Mouse (Mus musculus) hindbrain, embryonic 16.5 days (tissue): ENCODE data around the gene Dido1. TPM values are rescaled to one million over a fixed set of nuclear protein-coding genes. Genes with fewer than 3 reads are reported as not detected.

Experiments used
- ATAC-seq: fragments of 200-750 bp; cut with Nextera tagmentation; 2 replicates; pipeline ENCODE4 v1.8.0; 2017; ENCODE audit warnings: moderate TSS enrichment, moderate library complexity
- H3K27ac ChIP-seq: fragments of 300-500 bp; sonication (generic); 2 replicates; pipeline ENCODE4 v1.5.1; 2014; ENCODE audit warnings: low read depth, mild to moderate bottlenecking, control low read depth, low read length, moderate library complexity
- H3K27me3 ChIP-seq: fragments of 300-500 bp; sonication (generic); replicated peaks from 2 replicates; pipeline ENCODE4 v1.6.1; 2014; ENCODE audit warnings: low read length; ENCODE audit not compliant: control insufficient read depth, insufficient read depth
- H3K36me3 ChIP-seq: fragments of 300-500 bp; sonication (generic); 2 replicates; pipeline ENCODE4 v1.6.1; 2014; ENCODE audit warnings: mild to moderate bottlenecking, low read length, moderate library complexity, mixed read lengths; ENCODE audit not compliant: control insufficient read depth, insufficient read depth
- H3K4me1 ChIP-seq: fragments of 300-500 bp; sonication (generic); 2 replicates; pipeline ENCODE4 v1.6.1; 2014; ENCODE audit warnings: low read depth, low read length; ENCODE audit not compliant: control insufficient read depth, insufficient read depth
- H3K4me2 ChIP-seq: fragments of 300-500 bp; sonication (generic); 2 replicates; pipeline ENCODE4 v1.6.1; 2014; ENCODE audit warnings: mild to moderate bottlenecking, low read length, control low read depth, moderate library complexity
- H3K4me3 ChIP-seq: fragments of 300-500 bp; sonication (generic); 2 replicates; pipeline ENCODE4 v1.5.1; 2014; ENCODE audit warnings: mild to moderate bottlenecking, low read length, control low read depth, moderate library complexity
- H3K9ac ChIP-seq: fragments of 300-500 bp; sonication (generic); 2 replicates; pipeline ENCODE4 v1.6.1; 2014; ENCODE audit warnings: low read depth, mild to moderate bottlenecking, control low read depth, low read length, moderate library complexity
- H3K9me3 ChIP-seq: fragments of 300-500 bp; sonication (generic); 2 replicates; pipeline ENCODE4 v1.6.1; 2014; ENCODE audit warnings: mild to moderate bottlenecking, low read length, moderate library complexity; ENCODE audit not compliant: control insufficient read depth
- WGBS: fragments of 180-500 bp; shearing (Covaris S2); extraction: QIAGEN DNeasy Blood & Tissue Kit; methylation state at CpG from one replicate; pipeline ENCODE4 v1.1.7; 2014; 5-methylcytosine and 5-hydroxymethylcytosine counted together
- polyA plus RNA-seq: library from polyadenylated mRNA; unstranded; fragments of >200 nt; fragmentation: Nextera tagmentation; extraction: Ambion mirVana; gene quantifications from 2 replicates; pipeline ENCODE4 v1.2.1, GENCODE M21; 2015

The Dido1 gene
- 20.7 and 21.7 TPM in 2 replicates for polyA plus RNA-seq

DNA sequence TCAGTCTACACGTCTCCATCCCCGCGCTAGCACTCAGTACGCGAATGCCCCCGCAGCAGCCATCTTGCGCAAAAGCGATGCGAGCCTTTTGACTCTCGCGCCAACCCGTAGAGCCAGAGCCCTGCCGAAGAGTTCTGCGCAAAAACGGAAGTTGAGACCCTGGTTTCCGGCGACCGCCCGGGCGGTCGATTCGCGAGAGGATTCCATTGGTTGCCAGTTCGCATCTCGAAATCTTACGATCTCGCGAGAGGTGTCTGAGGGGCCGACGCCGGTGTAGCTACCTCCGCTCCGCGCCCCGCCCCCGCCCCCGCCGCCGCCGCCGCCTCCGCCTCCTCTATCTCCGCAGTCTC lies at the start of gene Dido1, which contains the start of gene Gid8:
Dido1 (minus strand) TSS at position 77 of the 350 bp plus-strand sequence.
Gid8 (plus strand) TSS at position 195 of the 350 bp plus-strand sequence.
- peaks cover 18% of the 10 kb centered on the region for H3K4me1 ChIP-seq
- peak within 1 kb of the TSS; percentile 100 for H3K4me3 ChIP-seq
- peak; percentile 98 for ATAC-seq
- H3K27ac ChIP-seq: peak within 1 kb of the TSS; percentile 92
- peak within 1 kb of the TSS; percentile 92 for H3K4me2 ChIP-seq
- no peaks in the 10 kb centered on the region for H3K9me3 ChIP-seq
- H3K36me3 ChIP-seq: peaks cover 9% of the 10 kb centered on the region
- H3K27me3 ChIP-seq: no peaks in the 10 kb centered on the region
- peak within 1 kb of the TSS; percentile 100 for H3K9ac ChIP-seq
- WGBS: under 1% methylated on average over 28 of the region's 43 CpGs

DNA sequence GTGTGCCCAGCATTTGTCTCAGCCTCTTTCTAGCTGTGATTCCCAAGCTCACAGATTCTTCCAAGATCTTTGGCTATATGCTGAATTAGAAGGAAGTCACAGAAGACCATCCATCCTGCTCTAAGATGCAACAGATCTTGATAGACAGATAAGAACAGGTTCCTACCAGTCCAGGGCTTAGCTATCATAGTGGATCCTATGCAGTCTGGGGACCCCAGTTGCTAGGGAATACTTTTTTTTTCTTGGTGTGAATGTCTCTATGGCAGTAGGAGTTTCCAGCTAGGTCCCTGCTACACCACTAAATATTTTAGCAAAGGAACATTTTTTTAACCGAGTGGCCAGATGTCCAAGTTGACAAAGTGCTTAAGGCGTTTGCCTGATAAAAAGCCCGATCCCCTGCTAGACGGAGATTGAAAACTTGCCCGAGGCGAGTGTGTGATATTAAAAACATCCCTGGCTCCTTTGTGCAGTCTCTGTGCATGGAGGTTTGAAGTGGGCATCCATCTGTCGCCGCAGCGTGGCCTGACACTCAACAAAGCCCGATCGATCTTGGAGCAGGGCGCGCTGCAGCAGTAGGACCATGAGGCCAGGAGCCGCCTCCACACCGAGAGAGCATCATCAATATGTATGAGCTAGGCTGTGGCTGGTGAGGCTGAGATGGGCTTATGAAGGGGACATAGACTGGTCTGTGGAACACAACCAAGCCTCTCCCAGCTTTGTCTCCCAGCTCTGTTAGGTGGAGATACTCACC lies 48.9 kb upstream of the Dido1 start:
- Histone ChIP-seq H3K9ac (no peak overlapping the region), H3K4me3 (no peak overlapping the region), H3K27ac (0 out of 2 replicates have a peak overlapping the region, but pooled peaks have one; percentile 32), H3K4me2 (no peak overlapping the region), H3K4me1 (peaks cover 6% of the 10 kb centered on the region; the same call in 1 of the 2 replicates), H3K9me3 (no peaks in the 10 kb centered on the region), H3K36me3 (no peaks in the 10 kb centered on the region), H3K27me3 (no peaks in the 10 kb centered on the region; the same call in 1 of the 2 replicates)
- peak; percentile 68; the same call in 1 of the 2 replicates for ATAC-seq
- WGBS: 20% methylated on average over 15 of the region's 15 CpGs

- no peak overlapping the region for H3K9ac ChIP-seq
- H3K4me1 ChIP-seq: peaks cover 6% of the 10 kb centered on the region; the same call in 1 of the 2 replicates
- H3K9me3 ChIP-seq: no peaks in the 10 kb centered on the region
- H3K4me3 ChIP-seq: no peak overlapping the region
- no peaks in the 10 kb centered on the region for H3K36me3 ChIP-seq
- WGBS: 10% methylated on average over 2 of the region's 2 CpGs
- H3K27me3 ChIP-seq: no peaks in the 10 kb centered on the region; the same call in 1 of the 2 replicates
- no peak overlapping the region for H3K4me2 ChIP-seq
- H3K27ac ChIP-seq: no peak overlapping the region
- no peak for ATAC-seq
Measured at GRCm38 (mm10) chr2:180756786-180757185, 47.0 kb upstream of the Dido1 start.

GRCm38 (mm10) chr2:180755896-180756295 lies 46.1 kb upstream of the Dido1 start:
- Histone ChIP-seq H3K27ac (no peak overlapping the region), H3K4me3 (no peak overlapping the region), H3K4me1 (peaks cover 6% of the 10 kb centered on the region; the same call in 1 of the 2 replicates), H3K27me3 (no peaks in the 10 kb centered on the region; the same call in 1 of the 2 replicates), H3K9me3 (no peaks in the 10 kb centered on the region), H3K9ac (no peak overlapping the region), H3K4me2 (no peak overlapping the region), H3K36me3 (no peaks in the 10 kb centered on the region)
- 7% methylated on average over 8 of the region's 8 CpGs for WGBS
- ATAC-seq: no peak

DNA sequence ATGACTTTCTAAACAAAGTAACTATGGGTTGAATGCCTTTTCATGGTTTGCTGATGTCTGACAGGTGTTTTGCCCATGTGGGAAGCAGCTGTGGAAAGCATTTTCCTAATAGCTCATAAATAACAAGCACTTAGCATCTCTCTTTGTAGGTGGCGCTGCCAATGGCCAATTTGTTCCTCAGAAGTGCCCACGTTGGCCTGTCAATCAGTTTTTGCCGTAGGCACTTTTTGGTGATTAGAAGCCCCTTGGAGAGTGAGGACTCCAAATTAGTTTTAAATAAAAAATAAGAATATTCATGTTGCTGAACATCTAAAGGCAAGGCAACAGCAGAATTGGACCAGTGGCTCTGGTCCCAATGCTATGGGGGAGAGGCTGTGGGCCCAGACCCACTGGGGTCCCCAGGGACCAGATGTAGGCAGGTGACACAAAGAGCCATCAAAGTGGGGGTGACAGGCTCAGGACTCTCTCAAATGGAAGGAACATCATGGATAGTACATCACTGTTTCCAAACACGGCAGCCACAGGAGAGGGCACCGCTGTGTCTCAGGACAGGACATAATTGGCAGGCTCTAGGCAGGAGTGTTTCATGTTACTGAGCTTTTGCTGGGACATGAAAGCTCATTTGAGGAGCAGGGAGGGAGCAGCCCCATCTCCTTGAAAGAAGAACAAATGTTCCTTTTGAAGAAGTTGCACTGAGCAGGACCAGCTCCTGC lies 45.3 kb upstream of the Dido1 start:
- WGBS: 47% methylated on average over 5 of the region's 5 CpGs
- no peaks in the 10 kb centered on the region for H3K36me3 ChIP-seq
- no peak overlapping the region for H3K9ac ChIP-seq
- H3K4me3 ChIP-seq: no peak overlapping the region
- H3K27ac ChIP-seq: no peak overlapping the region
- ATAC-seq: no peak
- no peak overlapping the region for H3K4me2 ChIP-seq
- H3K27me3 ChIP-seq: no peaks in the 10 kb centered on the region; the same call in 1 of the 2 replicates
- H3K9me3 ChIP-seq: no peaks in the 10 kb centered on the region
- peaks cover 6% of the 10 kb centered on the region; the same call in 1 of the 2 replicates for H3K4me1 ChIP-seq

- ATAC-seq: no peak
- WGBS: 57% methylated on average over 5 of the region's 5 CpGs
- Histone ChIP-seq H3K36me3 (no peaks in the 10 kb centered on the region), H3K27me3 (no peaks in the 10 kb centered on the region; the same call in 1 of the 2 replicates), H3K27ac (no peak overlapping the region), H3K9me3 (no peaks in the 10 kb centered on the region), H3K9ac (no peak overlapping the region), H3K4me1 (no peaks in the 10 kb centered on the region), H3K4me2 (no peak overlapping the region), H3K4me3 (no peak overlapping the region)
Measured at GRCm38 (mm10) chr2:180748904-180749303, 39.1 kb upstream of the Dido1 start.

DNA sequence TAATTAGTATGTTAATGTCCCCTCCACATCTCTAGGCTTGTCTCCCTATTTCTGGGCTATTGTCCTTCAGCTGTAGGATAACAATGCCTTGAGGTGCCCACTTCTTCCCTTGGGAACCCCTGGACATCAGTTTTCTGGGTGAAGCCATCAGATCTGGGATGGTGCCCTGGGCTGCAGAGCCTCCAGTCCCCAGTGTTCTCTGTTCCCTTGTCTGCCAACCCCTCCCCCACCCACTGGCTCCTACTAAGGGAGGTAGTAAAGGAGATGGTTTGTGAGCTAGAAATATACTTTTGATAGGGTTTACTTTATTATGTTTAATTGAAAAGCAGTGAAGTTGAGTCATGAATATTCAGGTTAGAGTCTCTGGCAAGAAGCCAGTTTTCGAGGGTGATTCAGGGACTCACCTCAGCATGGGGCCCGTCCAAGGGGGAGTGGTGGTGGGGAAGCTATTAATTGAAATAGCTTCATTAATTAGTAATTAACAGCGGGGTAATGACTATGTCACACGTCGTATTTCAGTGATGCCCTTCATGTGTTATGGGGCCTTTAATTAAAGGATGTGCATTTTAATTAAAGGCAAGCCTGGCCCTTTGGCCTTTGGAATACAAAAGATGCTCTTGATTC lies 36.9 kb upstream of the Dido1 start:
- Histone ChIP-seq H3K36me3 (no peaks in the 10 kb centered on the region), H3K27ac (no peak overlapping the region), H3K9me3 (no peaks in the 10 kb centered on the region), H3K4me2 (no peak overlapping the region), H3K4me3 (no peak overlapping the region), H3K27me3 (no peaks in the 10 kb centered on the region; the same call in 1 of the 2 replicates), H3K4me1 (no peaks in the 10 kb centered on the region), H3K9ac (no peak overlapping the region)
- no peak for ATAC-seq
- WGBS: 15% methylated on average over 5 of the region's 5 CpGs

DNA sequence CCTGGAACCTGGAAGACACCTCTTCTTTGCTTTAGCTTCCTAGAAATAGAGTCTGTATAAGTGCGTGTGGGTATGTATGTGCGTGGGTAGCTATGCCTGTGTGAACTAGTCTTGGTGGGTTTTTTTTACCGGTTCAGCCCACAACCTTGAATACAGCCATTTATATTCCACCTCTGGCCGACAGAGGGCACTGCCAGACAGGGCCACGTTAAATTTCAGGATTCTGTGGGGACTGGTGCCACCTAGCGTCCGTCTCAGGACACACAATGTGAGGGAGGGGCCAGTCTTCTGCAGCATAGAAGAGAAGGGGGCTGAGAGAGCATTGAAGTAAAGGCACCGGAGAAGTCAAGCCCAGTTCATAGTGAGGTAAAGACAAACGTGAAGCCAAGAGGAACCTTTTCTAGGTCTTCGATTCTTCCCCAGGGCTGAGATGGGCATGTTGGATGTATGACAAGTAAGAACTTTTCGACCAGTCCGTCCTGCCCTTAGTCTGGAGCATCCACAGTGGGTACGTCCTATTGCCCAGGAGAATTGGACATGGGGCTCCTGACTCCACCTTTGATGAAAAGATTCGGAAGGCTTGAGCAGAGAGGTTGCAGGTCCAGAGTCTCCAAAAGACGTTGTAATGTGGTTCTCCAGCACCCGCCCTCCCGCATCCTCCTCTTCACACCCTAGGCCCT lies 35.6 kb upstream of the Dido1 start:
- no peaks in the 10 kb centered on the region; the same call in 1 of the 2 replicates for H3K27me3 ChIP-seq
- H3K4me1 ChIP-seq: no peaks in the 10 kb centered on the region
- no peak overlapping the region for H3K4me2 ChIP-seq
- no peaks in the 10 kb centered on the region for H3K36me3 ChIP-seq
- peak; percentile 84 for ATAC-seq
- no peak overlapping the region for H3K27ac ChIP-seq
- H3K9ac ChIP-seq: no peak overlapping the region; the same call in 1 of the 2 replicates
- 34% methylated on average over 17 of the region's 17 CpGs for WGBS
- H3K4me3 ChIP-seq: no peak overlapping the region
- H3K9me3 ChIP-seq: no peaks in the 10 kb centered on the region
